Mouse (Mus musculus): ENCODE data around the gene Gatb.

The Gatb gene

DNA sequence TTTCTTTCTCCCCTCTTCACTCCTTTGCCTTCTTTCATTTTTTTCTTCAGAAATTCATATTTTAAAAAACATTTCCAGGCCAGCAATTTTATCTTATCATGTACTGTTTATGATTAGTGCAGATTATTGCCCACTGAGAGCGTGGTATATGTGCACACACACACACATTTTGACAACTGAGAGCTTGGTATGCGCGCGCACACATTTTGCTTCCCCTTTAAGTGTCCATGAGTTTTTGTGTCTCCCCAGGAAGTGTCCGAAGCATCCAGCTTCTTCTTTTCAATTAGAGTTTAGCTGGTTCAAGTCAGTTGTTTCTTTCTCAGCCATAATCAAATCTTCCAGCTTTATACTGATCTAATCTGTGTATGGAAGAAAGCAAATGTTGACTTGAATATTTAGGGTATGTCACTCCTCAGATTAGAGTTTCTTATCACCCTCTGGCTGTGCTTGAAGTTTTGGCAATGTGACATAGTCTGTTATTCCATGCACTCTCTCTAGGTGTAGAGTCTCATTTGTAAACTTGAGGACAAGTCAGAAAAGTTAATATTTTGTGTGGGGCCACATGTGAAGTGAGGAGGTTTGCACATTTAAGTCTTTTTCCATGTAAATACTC lies 18.8 kb downstream of the Gatb start:
- in situ Hi-C loops (cut with MboI, MseI): no loop called here

GRCm38 (mm10) chr3:85594452-85594851 lies 20.5 kb downstream of the Gatb start:
- in situ Hi-C loops (cut with MboI, MseI): no loop called here

- in situ Hi-C loops (cut with MboI, MseI): no loop called here
Observed at GRCm38 (mm10) chr3:85599526-85599925, 25.6 kb downstream of the Gatb start.

GRCm38 (mm10) chr3:85601841-85602305 lies 28.0 kb downstream of the Gatb start:
- in situ Hi-C loops (cut with MboI, MseI): no loop called here

- in situ Hi-C loops (cut with MboI, MseI): no loop called here
Observed at GRCm38 (mm10) chr3:85603811-85604210, 29.9 kb downstream of the Gatb start.

DNA sequence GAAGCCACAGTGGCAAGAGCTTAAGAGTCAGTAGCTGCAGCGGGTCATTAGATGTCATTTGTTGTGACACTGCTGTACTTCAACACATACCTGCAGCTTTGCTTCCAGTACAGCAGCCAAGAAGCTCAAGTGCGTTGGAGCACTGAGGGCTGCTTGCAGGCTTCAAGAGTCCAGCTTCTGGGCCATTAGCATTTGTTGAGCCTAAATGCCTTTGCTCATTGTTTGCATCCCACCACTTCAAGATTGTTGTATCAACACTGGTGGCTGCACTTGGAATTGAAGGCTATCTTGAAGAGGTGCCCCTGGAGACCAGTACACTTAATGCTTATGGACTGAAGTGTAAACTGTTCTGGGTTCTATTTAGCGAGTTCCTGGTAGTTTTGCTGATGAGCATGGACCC lies 33.0 kb downstream of the Gatb start:
- in situ Hi-C loops (cut with MboI, MseI): no loop called here

GRCm38 (mm10) chr3:85607753-85608152 lies 33.8 kb downstream of the Gatb start:
- in situ Hi-C loops (cut with MboI, MseI): no loop called here

DNA sequence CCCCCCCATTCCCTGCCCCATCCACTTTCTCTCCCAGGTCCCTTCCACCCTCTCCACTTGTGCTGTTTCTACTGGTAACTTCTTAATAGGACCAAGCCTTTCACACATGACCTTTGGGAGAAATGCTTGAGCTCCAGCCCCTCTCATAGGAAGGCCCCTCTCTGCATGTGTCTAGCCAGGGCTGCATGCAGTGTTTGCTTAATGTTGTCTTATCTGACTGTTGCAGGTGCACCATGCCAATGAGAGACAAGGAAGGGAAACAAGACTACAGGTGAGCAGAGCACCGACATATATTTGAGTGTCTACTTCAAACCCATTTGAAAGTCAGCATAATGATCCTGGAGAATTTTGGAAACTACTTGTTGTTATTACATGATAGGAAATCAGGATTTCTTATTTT lies 42.5 kb downstream of the Gatb start:
- in situ Hi-C loops (cut with MboI, MseI): no loop called here

GRCm38 (mm10) chr3:85618885-85619284 lies 45.0 kb downstream of the Gatb start:
- in situ Hi-C loops (cut with MboI, MseI): no loop called here

DNA sequence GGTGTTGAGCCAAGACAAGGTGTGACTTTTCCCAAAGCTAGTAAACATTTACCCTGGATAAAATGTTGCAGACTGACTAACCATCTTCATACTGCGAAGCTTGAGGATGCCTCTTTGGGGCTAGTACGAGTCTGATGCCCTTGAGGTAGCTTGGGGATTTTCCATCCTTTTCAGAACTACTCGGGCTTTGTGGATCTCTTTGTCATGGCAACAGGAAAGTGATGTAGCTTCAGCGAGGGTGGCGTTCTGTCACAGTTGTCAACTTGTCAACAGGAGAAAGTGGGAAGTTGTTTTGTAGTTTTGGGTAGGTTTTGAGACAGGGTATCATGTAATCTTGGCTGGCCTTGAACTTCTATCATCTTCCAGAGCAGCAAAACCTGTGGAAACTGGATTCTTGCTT lies 45.4 kb downstream of the Gatb start:
- in situ Hi-C loops (cut with MboI, MseI): no loop called here

DNA sequence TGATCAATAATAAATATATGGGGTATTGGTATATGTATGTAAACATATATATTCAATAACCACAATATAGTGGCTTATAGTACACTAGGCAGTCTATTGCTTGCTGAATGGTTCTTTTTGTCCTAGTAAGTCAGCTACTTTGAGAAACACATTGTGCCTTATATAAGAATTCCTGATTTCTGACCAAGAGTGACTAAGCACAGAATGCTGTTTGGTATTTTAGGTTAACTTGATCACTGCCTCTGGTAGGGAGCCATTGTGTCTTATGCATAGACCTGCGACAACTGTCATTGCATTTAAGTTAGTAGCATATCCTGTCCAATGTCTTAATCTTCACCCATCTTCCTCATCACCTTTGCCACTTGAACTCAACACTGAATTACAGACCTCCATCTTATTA lies 45.8 kb downstream of the Gatb start:
- in situ Hi-C loops (cut with MboI, MseI): no loop called here

DNA sequence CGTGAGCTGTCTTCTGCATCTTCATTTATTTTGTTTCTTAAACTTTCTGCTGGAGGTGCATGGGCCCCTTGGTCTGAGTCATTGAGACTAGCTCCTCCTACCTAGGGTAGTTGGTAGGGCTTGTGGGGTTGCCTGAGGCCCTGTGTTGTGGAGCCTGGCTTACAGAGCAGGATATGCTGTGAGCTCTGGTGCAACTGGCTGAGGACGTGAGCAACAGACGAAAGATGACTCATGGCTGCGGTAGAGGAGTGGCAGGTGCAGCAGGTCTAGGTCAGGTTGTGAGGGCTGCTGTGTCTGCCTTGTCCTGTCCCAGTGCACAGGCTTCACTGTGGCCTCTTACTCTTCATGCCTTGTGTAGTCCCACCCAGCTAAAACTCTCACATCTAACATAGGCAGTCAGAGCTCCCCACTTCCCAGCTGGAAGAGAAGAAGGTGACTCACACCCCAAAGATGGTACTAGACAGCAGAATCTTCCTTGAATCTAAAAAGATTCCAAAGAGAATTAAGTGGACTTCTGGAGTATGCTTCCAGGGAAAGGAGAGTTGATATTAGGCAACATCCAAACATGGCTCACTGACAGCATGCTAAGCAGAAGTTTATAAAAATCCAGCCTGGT lies 56.1 kb downstream of the Gatb start:
- in situ Hi-C loops (cut with MboI, MseI): no loop called here

DNA sequence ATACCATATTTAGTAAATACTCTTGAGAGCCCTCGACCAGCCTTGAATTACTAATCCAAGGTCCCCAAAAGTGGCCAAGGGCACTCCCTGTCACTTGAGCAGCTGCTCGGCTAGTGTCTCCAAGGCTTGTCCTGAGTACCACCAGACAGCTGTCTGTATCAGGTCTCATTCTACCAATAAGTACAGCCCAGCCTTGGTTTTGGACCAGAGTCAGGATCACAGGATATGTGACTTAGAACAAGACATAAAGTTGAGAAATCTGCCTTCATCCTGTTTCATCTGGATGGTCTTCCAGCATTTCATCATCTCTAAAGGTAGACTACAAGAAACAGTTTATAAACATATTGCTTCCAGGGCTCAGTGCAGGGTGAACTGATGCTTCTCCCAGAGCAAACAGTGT lies 59.8 kb downstream of the Gatb start:
- in situ Hi-C loops (cut with MboI, MseI): no loop called here

DNA sequence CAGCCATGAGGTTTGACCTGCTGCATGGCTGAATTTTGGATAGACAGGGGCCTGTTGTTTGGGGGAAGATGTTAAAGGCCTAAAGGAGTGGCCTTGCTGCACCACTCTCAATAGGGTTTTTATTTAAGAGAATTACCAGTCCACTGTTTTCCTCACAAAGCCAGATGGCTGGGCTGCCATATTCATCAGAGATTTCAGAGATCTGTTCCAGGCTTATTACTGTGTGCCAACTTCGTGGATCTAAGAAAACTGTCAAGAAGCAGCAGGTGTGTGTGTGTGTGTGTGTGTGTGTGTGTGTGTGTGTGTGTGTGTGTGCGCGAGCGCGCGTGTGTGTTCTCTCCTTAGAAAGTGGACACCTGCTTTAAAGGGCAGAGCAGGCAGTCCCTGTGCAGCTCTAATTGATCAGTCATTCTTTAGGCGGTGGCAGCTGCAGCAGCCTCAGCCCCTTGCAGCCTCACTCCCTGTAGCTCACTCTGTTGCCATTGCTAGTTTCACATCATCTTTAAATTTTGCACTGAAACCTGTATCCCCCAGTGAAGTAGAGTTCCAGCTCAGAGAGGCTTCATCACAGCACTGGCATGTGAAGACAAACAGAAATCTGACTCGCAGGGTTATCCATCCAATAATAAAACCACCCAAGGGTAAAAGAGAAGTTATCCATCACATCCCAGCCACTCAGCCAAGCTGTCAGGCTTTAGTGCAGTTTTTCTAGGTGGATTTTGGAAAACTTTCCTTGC lies 60.6 kb downstream of the Gatb start:
- in situ Hi-C loops (cut with MboI, MseI): no loop called here

- in situ Hi-C loops (cut with MboI, MseI): no loop called here
Observed at GRCm38 (mm10) chr3:85635126-85635419, 61.2 kb downstream of the Gatb start.

GRCm38 (mm10) chr3:85635591-85635990 lies 61.7 kb downstream of the Gatb start:
- in situ Hi-C loops (cut with MboI, MseI): no loop called here

- in situ Hi-C loops (cut with MboI, MseI): no loop called here
Observed at GRCm38 (mm10) chr3:85636716-85637447, 63.0 kb downstream of the Gatb start.

- in situ Hi-C loops (cut with MboI, MseI): no loop called here
Observed at GRCm38 (mm10) chr3:85641751-85642150, 67.8 kb downstream of the Gatb start.

GRCm38 (mm10) chr3:85644814-85645213 lies 70.9 kb downstream of the Gatb start:
- in situ Hi-C loops (cut with MboI, MseI): no loop called here

GRCm38 (mm10) chr3:85645517-85646004 lies 71.6 kb downstream of the Gatb start:
- in situ Hi-C loops (cut with MboI, MseI): no loop called here

DNA sequence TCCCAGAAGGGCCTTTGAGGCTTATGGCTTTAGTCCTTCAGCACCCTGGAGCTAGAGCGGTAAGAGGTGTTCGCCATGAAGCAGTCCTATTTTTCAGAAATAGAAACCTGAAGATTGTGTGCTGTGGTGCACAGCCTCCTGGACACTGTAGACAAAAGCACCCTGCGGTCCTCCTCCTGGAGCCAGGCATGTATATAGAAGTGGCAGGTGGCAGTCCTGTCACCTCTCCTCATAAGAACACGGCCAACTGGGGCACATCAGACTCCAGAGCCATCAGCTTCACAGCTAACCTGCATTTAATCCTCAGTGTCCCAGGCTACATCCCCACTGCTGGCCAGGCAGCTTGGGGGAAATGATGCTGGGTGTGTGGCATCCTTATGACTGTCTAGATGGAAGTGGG lies 75.3 kb downstream of the Gatb start:
- in situ Hi-C loops (cut with MboI, MseI): no loop called here

All from T-helper 1 cell (primary cell).